In genomic region chr4:155190275-155190674, GRCm38 (mm10) we compare ENCODE assay signal across 10 mouse cellular contexts. TPM values are rescaled to one million over a fixed set of nuclear protein-coding genes. Genes with fewer than 3 reads are reported as not detected.
DNase-seq lines count a peak whose midpoint lies in the region; ATAC-seq and TF ChIP-seq lines count a peak whose summit lies in the region.
"Had no signal": no experiment of that assay in that cellular context is flagged by ENCODE, and none has a peak within 500 bp of the region (broad histone marks: within the 10 kb centered on the region; RNA-seq: fewer than 3 reads in every experiment).

No protein-coding gene starts in this region.

- peaks cover 99% of the 10 kb centered on the region for H3K4me1 ChIP-seq in heart, embryonic 13.5 days
- H3K4me1 ChIP-seq in midbrain, embryonic 10.5 days: peaks cover 88% of the 10 kb centered on the region
- 0 out of 2 replicates have a peak, but pooled peaks cover 4% of the 10 kb centered on the region for H3K4me1 ChIP-seq in midbrain, postnatal 0 days (ENCODE audit: insufficient read depth, low read length)
- H3K4me1 ChIP-seq in forebrain, embryonic 15.5 days: peaks cover 57% of the 10 kb centered on the region
- H3K4me1 ChIP-seq in stomach, postnatal 0 days (replicated peaks; ENCODE audit: control insufficient read depth, insufficient read depth): peaks cover 26% of the 10 kb centered on the region

- no peaks in the 10 kb centered on the region for H3K9me3 ChIP-seq in heart, embryonic 13.5 days
- H3K9me3 ChIP-seq in midbrain, embryonic 10.5 days (replicated peaks): no peaks in the 10 kb centered on the region
- H3K9me3 ChIP-seq in midbrain, postnatal 0 days (ENCODE audit: low read length): no peaks in the 10 kb centered on the region
- no peaks in the 10 kb centered on the region for H3K9me3 ChIP-seq in forebrain, embryonic 15.5 days
- H3K9me3 ChIP-seq in stomach, postnatal 0 days (ENCODE audit: control insufficient read depth, low read length): no peaks in the 10 kb centered on the region
- H3K9me3 ChIP-seq: G1E; megakaryocyte, embryonic 14.5 days had no signal

- H3K4me2 ChIP-seq in heart, embryonic 13.5 days: peak overlapping the region; percentile 30
- no peak overlapping the region for H3K4me2 ChIP-seq in midbrain, postnatal 0 days (ENCODE audit: low read depth, low read length, poor library complexity, severe bottlenecking)
- no peak overlapping the region for H3K4me2 ChIP-seq in forebrain, embryonic 15.5 days (replicated peaks)
- H3K4me2 ChIP-seq in stomach, postnatal 0 days (replicated peaks; ENCODE audit: low read depth): no peak overlapping the region

- peak overlapping the region; percentile 64 for H3K27ac ChIP-seq in heart, embryonic 13.5 days (replicated peaks)
- peak overlapping the region; percentile 86 for H3K27ac ChIP-seq in midbrain, embryonic 10.5 days (replicated peaks)
- no peak overlapping the region for H3K27ac ChIP-seq in midbrain, postnatal 0 days (ENCODE audit: low read depth, low read length)
- H3K27ac ChIP-seq in forebrain, embryonic 15.5 days (replicated peaks): no peak overlapping the region
- H3K27ac ChIP-seq in stomach, postnatal 0 days (replicated peaks): peak overlapping the region; percentile 45; the same call in 1 of the 2 replicates

- TF ChIP-seq EP300 in stomach, postnatal 0 days (optimal IDR thresholded peaks at IDR 0.05): no peak

- peaks cover 4% of the 10 kb centered on the region; the same call in 1 of the 2 replicates for H3K36me3 ChIP-seq in heart, embryonic 13.5 days
- H3K36me3 ChIP-seq in midbrain, embryonic 10.5 days: peaks cover 14% of the 10 kb centered on the region
- H3K36me3 ChIP-seq in midbrain, postnatal 0 days (ENCODE audit: insufficient read depth, low read length): no peaks in the 10 kb centered on the region
- no peaks in the 10 kb centered on the region for H3K36me3 ChIP-seq in forebrain, embryonic 15.5 days
- H3K36me3 ChIP-seq in stomach, postnatal 0 days (ENCODE audit: control insufficient read depth, insufficient read depth, low read length): peaks cover 3% of the 10 kb centered on the region; the same call in 1 of the 2 replicates

- ATAC-seq in heart, embryonic 13.5 days (ENCODE audit: extremely low read depth, insufficient number of reproducible peaks, low FRiP score, low TSS enrichment): no peak
- no peak for ATAC-seq in midbrain, postnatal 0 days (ENCODE audit: low FRiP score)
- peak; percentile 16; the same call in 1 of the 2 replicates for ATAC-seq in forebrain, embryonic 15.5 days (replicated peaks)
- ATAC-seq in stomach, postnatal 0 days (ENCODE audit: low FRiP score, low TSS enrichment): no peak
- ATAC-seq in megakaryocyte-erythroid progenitor cell, adult 5-6 weeks (replicated peaks; ENCODE audit: low FRiP score, low TSS enrichment, poor library complexity, severe bottlenecking): no peak

- WGBS in heart, embryonic 13.5 days: 34% methylated on average over 7 of the region's 7 CpGs
- WGBS in midbrain, embryonic 10.5 days: 65% methylated on average over 7 of the region's 7 CpGs
- WGBS in midbrain, postnatal 0 days: 54% methylated on average over 7 of the region's 7 CpGs
- WGBS in forebrain, embryonic 15.5 days: 43% methylated on average over 7 of the region's 7 CpGs
- WGBS in stomach, postnatal 0 days: 43% methylated on average over 7 of the region's 7 CpGs

- no peak for TF ChIP-seq CTCF in midbrain, postnatal 0 days (IDR thresholded peaks at IDR 0.05)
- no peak for TF ChIP-seq CTCF in stomach, postnatal 0 days (IDR thresholded peaks at IDR 0.05; ENCODE audit: low read depth)

- peak overlapping the region; percentile 68 for H3K9ac ChIP-seq in heart, embryonic 13.5 days
- no peak overlapping the region for H3K9ac ChIP-seq in midbrain, postnatal 0 days (replicated peaks; ENCODE audit: low read length, poor library complexity, severe bottlenecking)
- H3K9ac ChIP-seq in forebrain, embryonic 15.5 days (replicated peaks): no peak overlapping the region
- H3K9ac ChIP-seq in stomach, postnatal 0 days (ENCODE audit: low read length): 0 out of 2 replicates have a peak overlapping the region, but pooled peaks have one; percentile 8

- no peak overlapping the region for H3K4me3 ChIP-seq in heart, embryonic 13.5 days
- H3K4me3 ChIP-seq in midbrain, embryonic 10.5 days: peak overlapping the region; percentile 33
- no peak overlapping the region for H3K4me3 ChIP-seq in midbrain, postnatal 0 days (ENCODE audit: low read depth, low read length)
- H3K4me3 ChIP-seq in forebrain, embryonic 15.5 days: no peak overlapping the region
- no peak overlapping the region for H3K4me3 ChIP-seq in stomach, postnatal 0 days (ENCODE audit: low read depth, low read length)
- H3K4me3 ChIP-seq: megakaryocyte, embryonic 14.5 days had no signal

- no peak for DNase-seq in heart, adult 11 months
- peak; percentile 29 for DNase-seq in midbrain, embryonic 10.5 days (ENCODE audit: low spot score)
- DNase-seq in midbrain, postnatal 0 days (ENCODE audit: low spot score): no peak
- no peak for DNase-seq in stomach, postnatal 0 days (ENCODE audit: low spot score)
- DNase-seq in left cerebral cortex, adult 9 months (ENCODE audit: low spot score in 2 of 2): no peak

- no peaks in the 10 kb centered on the region for H3K27me3 ChIP-seq in heart, embryonic 13.5 days (replicated peaks)
- H3K27me3 ChIP-seq in midbrain, embryonic 10.5 days (ENCODE audit: low read depth, poor library complexity, severe bottlenecking): no peaks in the 10 kb centered on the region
- no peaks in the 10 kb centered on the region for H3K27me3 ChIP-seq in midbrain, postnatal 0 days (ENCODE audit: insufficient read depth, low read length)
- H3K27me3 ChIP-seq in forebrain, embryonic 15.5 days: no peaks in the 10 kb centered on the region
- no peaks in the 10 kb centered on the region for H3K27me3 ChIP-seq in stomach, postnatal 0 days (ENCODE audit: control insufficient read depth, insufficient read depth, low read length)
- H3K27me3 ChIP-seq: megakaryocyte, embryonic 14.5 days had no signal

RNA-seq across cellular contexts. Expression of gene Ski, which starts 32.1 kb away (rescaled TPM):
- polyA plus RNA-seq in heart, embryonic 13.5 days (2015; fragmentation: Nextera tagmentation; extraction: Ambion mirVana): 10.1 and 10.2 TPM in 2 replicates
- polyA plus RNA-seq in midbrain, embryonic 10.5 days (2016; fragmentation: Nextera tagmentation; extraction: Ambion mirVana): 8.9 and 10.1 TPM in 2 replicates
- 59.8 and 63.1 TPM in 2 replicates for total RNA-seq in midbrain, postnatal 0 days (2014; rRNA removed)
- 7.1 and 8.4 TPM in 2 replicates for polyA plus RNA-seq in midbrain, postnatal 0 days (2015; fragmentation: Nextera tagmentation; extraction: Ambion mirVana)
- 14.3 TPM in 2 replicates for polyA plus RNA-seq in forebrain, embryonic 15.5 days (2015; fragmentation: Nextera tagmentation; extraction: Ambion mirVana)
- 9.7 and 10.8 TPM in 2 replicates for polyA plus RNA-seq in stomach, postnatal 0 days (2015; fragmentation: Nextera tagmentation; extraction: Ambion mirVana)
- 16.3 and 16.4 TPM in 2 replicates for total RNA-seq in megakaryocyte-erythroid progenitor cell, adult 5-6 weeks (2014; fragmentation: Nextera tagmentation)
- 6.7 and 7.7 TPM in 2 replicates for total RNA-seq in megakaryocyte-erythroid progenitor cell, adult 5-6 weeks (2017)

RNA-seq across cellular contexts. Expression of gene Faap20, which starts 59.3 kb away (rescaled TPM):
- polyA plus RNA-seq in heart, embryonic 13.5 days (2015; fragmentation: Nextera tagmentation; extraction: Ambion mirVana): 63.2 and 71.1 TPM in 2 replicates
- 118 and 120 TPM in 2 replicates for polyA plus RNA-seq in midbrain, embryonic 10.5 days (2016; fragmentation: Nextera tagmentation; extraction: Ambion mirVana)
- 39.5 and 48.7 TPM in 2 replicates for total RNA-seq in midbrain, postnatal 0 days (2014; rRNA removed)
- 56.6 and 57.1 TPM in 2 replicates for polyA plus RNA-seq in midbrain, postnatal 0 days (2015; fragmentation: Nextera tagmentation; extraction: Ambion mirVana)
- 88.2 and 89.3 TPM in 2 replicates for polyA plus RNA-seq in forebrain, embryonic 15.5 days (2015; fragmentation: Nextera tagmentation; extraction: Ambion mirVana)
- 43.5 and 46.3 TPM in 2 replicates for polyA plus RNA-seq in stomach, postnatal 0 days (2015; fragmentation: Nextera tagmentation; extraction: Ambion mirVana)
- total RNA-seq in megakaryocyte-erythroid progenitor cell, adult 5-6 weeks (2014; fragmentation: Nextera tagmentation): 25.6 and 41.4 TPM in 2 replicates
- total RNA-seq in megakaryocyte-erythroid progenitor cell, adult 5-6 weeks (2017): 16.8 and 17.0 TPM in 2 replicates

Comparison
In these comparisons a context has a peak if more than half of its experiments do, and no peak if none do; other contexts are left out.
1. H3K27ac ChIP-seq: peak in heart, embryonic 13.5 days (single experiment), midbrain, embryonic 10.5 days (single experiment) and stomach, postnatal 0 days (single experiment); none in midbrain, postnatal 0 days (single experiment) and forebrain, embryonic 15.5 days (single experiment).
2. H3K9ac ChIP-seq: peak in heart, embryonic 13.5 days (single experiment) and stomach, postnatal 0 days (single experiment); none in midbrain, postnatal 0 days (single experiment) and forebrain, embryonic 15.5 days (single experiment).